Mouse (Mus musculus) E14TG2a.4 (cell line): ENCODE measurements around the gene Ascl2.

ENCODE experiments used
- H3K27me3 ChIP-seq: 2 replicates; pipeline ENCODE4 v1.6.1; 2014; ENCODE audit warnings: low read length, control low read depth; ENCODE audit not compliant: insufficient read depth
- H3K36me3 ChIP-seq: 2 replicates; pipeline ENCODE4 v1.6.1; 2014; ENCODE audit warnings: low read length, control low read depth; ENCODE audit not compliant: insufficient read depth
- H3K4me1 ChIP-seq: replicated peaks from 2 replicates; pipeline ENCODE4 v1.6.1; 2014; ENCODE audit warnings: low read depth, low read length, control low read depth
- H3K4me3 ChIP-seq: replicated peaks from 2 replicates; pipeline ENCODE4 v1.5.1; 2014; ENCODE audit warnings: mild to moderate bottlenecking, low read length
- H3K9me3 ChIP-seq: 2 replicates; pipeline ENCODE4 v1.6.1; 2014; ENCODE audit warnings: low read length, control low read depth
- CTCF ChIP-seq: conservative IDR thresholded peaks from 2 replicates; pipeline ENCODE4 v1.5.1; 2014; ENCODE audit warnings: low read length
- NANOG ChIP-seq: IDR thresholded peaks from 2 replicates; pipeline ENCODE4 v1.6.1; 2014; ENCODE audit warnings: borderline replicate concordance, low read length, mixed read lengths
- POU5F1 ChIP-seq: IDR thresholded peaks from 2 replicates; pipeline ENCODE4 v1.6.1; 2014; ENCODE audit warnings: low read length, borderline replicate concordance

The Ascl2 gene

DNA sequence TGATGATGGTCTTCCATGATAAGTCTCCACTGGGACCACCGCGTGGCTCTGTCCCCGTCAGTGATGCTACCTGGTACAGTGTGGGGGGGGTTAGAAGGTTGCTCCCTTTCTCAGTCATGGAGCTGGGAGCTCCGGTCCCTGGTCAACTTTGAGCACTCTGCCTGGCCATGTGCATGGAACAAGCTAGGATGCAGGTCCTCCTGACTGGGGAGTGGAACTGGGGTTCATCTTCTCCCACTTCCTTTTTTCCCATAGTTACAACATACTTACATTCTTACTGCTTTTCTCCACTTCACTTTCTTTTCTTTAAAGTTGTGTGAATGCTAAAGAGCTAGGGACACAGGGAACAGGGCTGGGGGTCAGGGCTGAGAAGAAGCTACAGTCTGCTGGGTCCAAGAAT is 16.1 kb upstream of the Ascl2 start:
- H3K4me3 ChIP-seq: no peak overlapping the region
- peaks cover 20% of the 10 kb centered on the region for H3K4me1 ChIP-seq
- peaks cover 34% of the 10 kb centered on the region for H3K36me3 ChIP-seq
- no peaks in the 10 kb centered on the region for H3K9me3 ChIP-seq
- TF ChIP-seq NANOG: no peak
- peaks cover 9% of the 10 kb centered on the region; the same call in 1 of the 2 replicates for H3K27me3 ChIP-seq

DNA sequence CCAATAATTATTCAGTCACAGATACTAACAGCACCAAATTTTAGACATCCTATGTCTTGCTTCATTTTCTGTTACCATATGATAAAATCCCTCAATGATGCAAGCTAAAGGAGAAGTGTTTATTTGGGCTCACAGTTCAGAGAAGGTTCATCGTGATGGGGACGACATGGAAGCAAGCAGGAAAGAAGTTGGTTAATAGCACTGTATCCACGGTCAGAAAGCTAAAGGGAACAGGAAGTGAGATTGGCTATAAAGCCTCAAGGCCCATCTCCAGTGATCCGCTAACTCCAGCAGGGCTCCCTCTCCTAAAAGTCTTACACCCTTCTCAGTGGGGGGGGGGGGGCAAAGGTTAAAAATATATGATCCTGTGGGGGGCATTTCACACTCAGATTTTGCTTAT is 12.8 kb upstream of the Ascl2 start:
- H3K27me3 ChIP-seq: peaks cover 23% of the 10 kb centered on the region
- TF ChIP-seq NANOG: no peak
- no peak for TF ChIP-seq POU5F1
- TF ChIP-seq CTCF: no peak
- peaks cover 8% of the 10 kb centered on the region for H3K36me3 ChIP-seq
- no peaks in the 10 kb centered on the region for H3K9me3 ChIP-seq
- H3K4me3 ChIP-seq: no peak overlapping the region
- H3K4me1 ChIP-seq: peaks cover 3% of the 10 kb centered on the region

DNA sequence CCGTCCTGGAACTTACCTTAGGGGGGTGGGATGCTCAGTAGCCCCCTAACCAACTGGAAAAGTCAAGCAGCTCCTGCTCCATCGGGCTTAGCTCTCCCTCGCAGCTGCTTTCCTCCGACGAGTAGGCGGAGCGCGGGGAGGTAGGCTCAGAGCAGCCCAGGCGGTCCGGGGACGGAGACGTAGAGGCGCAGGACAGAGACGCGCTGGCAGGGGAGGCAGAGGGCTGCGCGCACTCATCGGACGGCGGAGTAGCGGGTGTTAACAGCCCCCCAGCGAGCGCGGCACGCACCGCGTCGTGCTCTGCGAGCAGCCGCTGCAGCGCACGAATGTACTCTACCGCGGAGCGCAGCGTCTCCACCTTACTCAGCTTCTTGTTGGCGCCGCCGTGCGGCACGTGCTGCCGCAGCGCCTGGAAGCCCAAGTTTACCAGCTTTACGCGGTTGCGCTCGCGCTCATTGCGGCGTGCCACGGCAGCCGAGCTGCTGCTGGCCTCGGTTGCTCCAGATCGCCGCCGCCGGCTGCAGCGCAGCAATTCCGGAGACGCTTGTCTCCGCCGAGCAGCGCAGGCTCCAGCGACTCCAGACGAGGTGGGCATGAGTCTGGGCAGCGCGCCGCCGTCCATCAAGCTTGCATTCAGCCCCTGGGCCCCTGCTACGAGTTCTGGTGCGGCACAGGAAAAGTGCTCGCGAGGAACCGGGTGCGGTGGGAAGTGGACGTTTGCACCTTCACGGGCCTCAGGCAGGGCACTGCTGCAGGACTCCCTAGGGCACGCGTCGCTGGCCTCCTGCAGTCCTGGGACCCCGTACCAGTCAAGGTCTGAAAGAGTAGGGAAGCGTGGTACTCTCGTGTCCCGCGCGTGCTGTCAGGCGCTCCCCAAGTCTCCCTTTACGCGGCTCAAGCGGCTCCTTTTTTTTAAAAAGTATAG is 918 bp downstream of the Ascl2 start:
- TF ChIP-seq NANOG: no peak
- TF ChIP-seq POU5F1: no peak
- TF ChIP-seq CTCF: no peak

DNA sequence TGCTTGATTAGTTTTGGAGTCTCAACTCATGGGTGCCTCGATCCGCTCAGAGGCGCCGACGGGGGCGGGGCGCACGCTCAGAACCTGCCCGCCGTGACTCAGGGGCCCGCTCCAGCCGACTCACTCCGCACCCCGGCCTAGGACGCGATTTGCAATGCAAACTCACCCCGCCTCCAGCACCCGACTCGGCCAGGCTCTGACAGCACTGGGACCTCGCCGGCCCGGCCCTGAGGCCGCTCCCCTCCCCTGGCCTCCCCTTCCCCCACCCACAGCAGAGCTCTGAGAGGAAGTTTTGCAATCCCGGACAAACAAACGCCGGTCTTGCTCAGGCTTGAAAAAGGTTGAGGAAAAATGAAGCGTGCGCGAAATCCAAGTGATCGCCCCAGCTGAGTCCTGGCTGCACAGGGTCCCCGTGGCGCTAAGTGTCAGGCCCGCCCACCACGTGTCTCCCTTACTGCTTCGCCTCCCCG is 1.6 kb downstream of the Ascl2 start:
- Histone ChIP-seq H3K4me3 (peak overlapping the region; percentile 79), H3K4me1 (peaks cover 29% of the 10 kb centered on the region), H3K36me3 (peaks cover 7% of the 10 kb centered on the region; the same call in 1 of the 2 replicates), H3K9me3 (peaks cover 12% of the 10 kb centered on the region), H3K27me3 (peaks cover 98% of the 10 kb centered on the region)
- TF ChIP-seq CTCF: no peak

More for the DNA sequence above, 918 bp downstream of the Ascl2 start:
- Histone ChIP-seq H3K4me3 (peak overlapping the region; percentile 79), H3K4me1 (peaks cover 29% of the 10 kb centered on the region), H3K36me3 (peaks cover 7% of the 10 kb centered on the region; the same call in 1 of the 2 replicates), H3K9me3 (peaks cover 12% of the 10 kb centered on the region), H3K27me3 (peaks cover 93% of the 10 kb centered on the region)

DNA sequence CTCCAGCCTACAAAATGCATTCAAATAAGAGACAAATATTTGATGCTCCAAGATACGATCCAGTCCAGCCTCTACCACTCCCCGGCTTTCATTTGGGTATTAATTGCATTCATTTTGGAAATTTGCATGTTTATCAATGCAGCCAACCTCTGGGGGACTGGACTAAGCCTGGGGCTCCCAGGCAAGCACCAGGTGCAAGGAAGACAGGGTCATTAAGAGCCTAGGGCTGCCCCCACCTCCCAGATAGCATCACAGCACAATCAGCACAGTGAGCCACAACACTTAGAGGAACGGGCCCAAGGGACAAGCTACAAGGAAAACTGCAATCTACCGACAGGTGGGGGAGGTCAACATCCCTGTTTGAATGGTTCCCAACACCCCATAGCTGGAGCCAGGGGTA is 9.3 kb downstream of the Ascl2 start:
- Histone ChIP-seq H3K4me1 (peaks cover 24% of the 10 kb centered on the region), H3K36me3 (no peaks in the 10 kb centered on the region), H3K27me3 (peaks cover 61% of the 10 kb centered on the region), H3K4me3 (no peak overlapping the region), H3K9me3 (no peaks in the 10 kb centered on the region)
- TF ChIP-seq CTCF: no peak
- TF ChIP-seq NANOG: no peak
- no peak for TF ChIP-seq POU5F1

DNA sequence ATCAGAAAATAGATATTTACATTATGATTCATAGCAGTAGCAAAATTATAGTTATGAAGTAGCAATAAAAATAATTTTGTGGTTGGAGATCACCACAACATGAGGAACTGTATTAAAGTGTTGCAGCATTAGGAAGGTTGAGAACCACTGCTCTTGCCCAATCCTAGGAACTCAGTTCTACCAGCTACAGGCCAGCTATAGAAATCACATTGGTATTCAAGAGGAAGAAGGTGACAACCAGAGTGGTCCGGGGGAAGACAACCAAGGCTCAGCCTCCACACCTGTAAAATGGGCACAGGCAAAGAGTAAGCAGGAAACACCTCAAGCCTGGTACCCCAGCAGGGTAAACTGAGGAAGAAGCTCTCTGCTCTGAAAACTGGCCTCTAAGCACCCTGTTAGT is 10.2 kb downstream of the Ascl2 start:
- H3K36me3 ChIP-seq: no peaks in the 10 kb centered on the region
- peaks cover 24% of the 10 kb centered on the region for H3K4me1 ChIP-seq
- H3K4me3 ChIP-seq: no peak overlapping the region
- no peaks in the 10 kb centered on the region for H3K9me3 ChIP-seq
- peaks cover 52% of the 10 kb centered on the region for H3K27me3 ChIP-seq
- TF ChIP-seq NANOG: no peak
- TF ChIP-seq POU5F1: no peak
- TF ChIP-seq CTCF: no peak

DNA sequence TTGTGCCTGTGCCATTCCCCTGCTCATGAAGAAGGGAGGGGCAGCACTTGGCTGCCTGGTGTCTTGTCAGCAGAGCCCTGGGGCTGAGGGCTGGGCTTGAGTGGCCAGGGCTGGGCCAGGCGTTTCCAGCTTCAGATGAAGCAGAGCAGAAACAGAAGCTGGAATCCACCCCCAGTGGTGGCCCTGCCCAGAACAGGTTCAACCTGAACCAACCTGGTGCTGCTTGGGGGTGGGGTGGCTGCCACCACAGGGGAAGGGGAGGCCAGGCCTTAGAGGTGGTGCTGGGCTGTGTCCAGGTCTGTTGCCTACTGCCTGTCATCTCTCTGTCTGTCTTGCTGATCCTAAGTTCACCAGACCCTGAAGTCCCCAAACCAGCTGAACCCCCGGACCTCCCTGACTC is 13.0 kb downstream of the Ascl2 start:
- no peak for TF ChIP-seq CTCF
- TF ChIP-seq POU5F1: no peak
- no peak for TF ChIP-seq NANOG

DNA sequence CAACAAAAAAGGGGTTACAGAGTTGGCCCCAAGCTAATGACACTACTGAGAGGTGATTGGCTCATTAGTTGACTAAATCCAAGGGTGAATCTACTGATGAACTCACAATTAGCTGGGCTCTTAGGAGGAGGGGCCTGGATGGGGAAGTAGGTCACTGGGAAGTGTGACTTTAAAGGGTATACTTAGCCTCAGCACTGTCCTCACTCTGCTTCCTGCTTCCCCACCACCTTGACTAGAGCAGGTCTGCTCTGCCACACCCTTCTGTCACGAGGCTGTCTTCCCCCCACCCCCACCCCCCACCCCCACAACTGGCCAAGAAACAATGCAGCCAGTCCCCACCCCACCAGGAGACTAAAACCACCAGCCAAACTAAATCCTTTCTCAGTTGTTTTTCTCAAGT is 19.5 kb downstream of the Ascl2 start:
- Histone ChIP-seq H3K36me3 (no peaks in the 10 kb centered on the region), H3K4me1 (peaks cover 27% of the 10 kb centered on the region), H3K27me3 (peaks cover 25% of the 10 kb centered on the region), H3K4me3 (no peak overlapping the region), H3K9me3 (peaks cover 17% of the 10 kb centered on the region)
- TF ChIP-seq NANOG (no peak), POU5F1 (no peak), CTCF (no peak)

More for the DNA sequence above, 13.0 kb downstream of the Ascl2 start:
- peaks cover 25% of the 10 kb centered on the region; the same call in 1 of the 2 replicates for H3K27me3 ChIP-seq
- no peak overlapping the region for H3K4me3 ChIP-seq
- peaks cover 17% of the 10 kb centered on the region for H3K4me1 ChIP-seq
- no peaks in the 10 kb centered on the region for H3K9me3 ChIP-seq
- H3K36me3 ChIP-seq: no peaks in the 10 kb centered on the region

DNA sequence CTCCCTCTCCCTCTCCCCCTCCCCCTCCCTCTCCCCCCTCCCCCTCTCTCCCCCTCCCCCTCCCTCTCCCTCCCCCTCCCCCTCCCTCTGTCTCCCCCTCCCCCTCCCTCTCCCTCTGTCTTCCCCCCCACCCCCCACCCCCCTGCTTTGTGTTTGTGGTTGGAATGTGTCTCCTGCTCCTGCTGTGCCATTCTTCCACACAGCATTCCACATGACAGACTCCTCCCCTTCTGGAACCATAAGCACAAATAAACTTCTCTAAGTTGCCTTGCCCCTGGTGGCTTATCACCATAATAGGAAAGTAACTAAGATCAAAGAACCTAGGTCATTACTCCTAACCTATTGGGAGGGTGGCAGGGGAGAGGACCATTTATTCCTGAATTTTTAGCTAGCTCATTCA is 31.4 kb downstream of the Ascl2 start:
- peaks cover 26% of the 10 kb centered on the region for H3K4me1 ChIP-seq
- 0 out of 2 replicates have a peak, but pooled peaks cover 6% of the 10 kb centered on the region for H3K9me3 ChIP-seq
- H3K36me3 ChIP-seq: no peaks in the 10 kb centered on the region
- H3K4me3 ChIP-seq: no peak overlapping the region
- peaks cover 41% of the 10 kb centered on the region for H3K27me3 ChIP-seq
- TF ChIP-seq NANOG (no peak), POU5F1 (no peak), CTCF (no peak)
